Mouse (Mus musculus) cerebellum, adult 2 months (tissue): ENCODE results near the gene P3h3.

Experiments used
- CTCF ChIP-seq: fragments of 200-500 bp; IDR thresholded peaks from 2 replicates; pipeline ENCODE4 v1.5.1; 2011; ENCODE audit warnings: low read depth, mild to moderate bottlenecking, control low read depth, low read length, moderate library complexity, borderline replicate concordance; ENCODE audit not compliant: insufficient read depth
- POLR2A ChIP-seq: fragments of 200-500 bp; IDR thresholded peaks from 2 replicates; pipeline ENCODE4 v1.6.1; 2011; ENCODE audit warnings: low read length, control low read depth, borderline replicate concordance; ENCODE audit not compliant: insufficient read depth

DNA sequence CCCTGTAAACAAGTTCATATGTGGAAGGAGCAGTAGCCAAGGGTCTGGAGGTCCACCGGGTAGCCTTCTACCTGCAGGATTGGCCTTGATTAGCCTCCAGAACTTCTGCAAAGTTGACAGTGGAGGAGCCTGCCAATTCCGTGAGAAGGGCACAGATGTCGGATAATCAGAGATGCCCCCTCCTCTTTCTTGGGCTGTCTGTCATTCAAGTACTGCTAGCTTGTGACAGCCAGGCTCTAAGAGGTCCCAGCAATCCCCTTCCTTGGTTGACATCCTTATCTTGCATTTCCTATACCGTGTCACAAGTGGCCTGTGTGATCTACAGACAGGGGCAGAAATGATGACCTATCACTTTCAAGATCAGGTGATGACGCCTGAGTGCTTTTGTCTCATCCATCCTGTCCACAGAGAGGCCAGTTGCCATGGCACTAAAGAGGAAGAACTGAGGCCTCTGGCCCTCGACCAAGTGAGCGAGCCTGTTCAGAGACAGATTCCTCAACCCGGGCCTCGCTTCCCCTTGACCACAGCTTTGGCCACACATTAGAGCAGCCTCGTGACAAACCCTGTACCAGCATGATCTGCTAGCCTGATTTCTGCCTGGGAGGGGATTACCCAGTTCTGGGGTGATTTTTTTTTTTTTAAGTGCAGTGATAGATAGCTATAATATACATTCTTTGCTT lies 43.4 kb upstream of the P3h3 start:
- TF ChIP-seq CTCF = no peak
- TF ChIP-seq POLR2A = no peak
